Mouse (Mus musculus) C2C12 (cell line): ENCODE data around the gene Immp1l.

Experiments
- CTCF ChIP-seq: IDR thresholded peaks from one replicate; pipeline ENCODE4 v1.5.1; 2011; ENCODE audit not compliant: control insufficient read depth, insufficient read depth, insufficient read length
- MAX ChIP-seq: IDR thresholded peaks from one replicate; pipeline ENCODE4 v1.6.1; 2011; ENCODE audit warnings: mild to moderate bottlenecking, control low read depth
- MYOG ChIP-seq: IDR thresholded peaks from one replicate; pipeline ENCODE4 v1.6.1; 2011; ENCODE audit not compliant: control insufficient read depth, insufficient read length; ENCODE audit errors: extremely low read depth

- TF ChIP-seq CTCF (no peak), MAX (no peak), MYOG (no peak)
These were observed 9.4 kb downstream of the Immp1l start for GRCm38 (mm10) chr2:105913655-105914366.
